Mouse (Mus musculus) heart, postnatal 0 days (tissue): ENCODE measurements around the gene Rbbp5.

Source experiments
- CTCF ChIP-seq: IDR thresholded peaks from 2 replicates; pipeline ENCODE4 v1.5.1; 2016; ENCODE audit warnings: antibody characterized with exemption, control low read depth, low read depth
- EP300 ChIP-seq: IDR thresholded peaks from 2 replicates; pipeline ENCODE4 v1.6.1; 2016; ENCODE audit warnings: antibody characterized with exemption, low read depth

DNA sequence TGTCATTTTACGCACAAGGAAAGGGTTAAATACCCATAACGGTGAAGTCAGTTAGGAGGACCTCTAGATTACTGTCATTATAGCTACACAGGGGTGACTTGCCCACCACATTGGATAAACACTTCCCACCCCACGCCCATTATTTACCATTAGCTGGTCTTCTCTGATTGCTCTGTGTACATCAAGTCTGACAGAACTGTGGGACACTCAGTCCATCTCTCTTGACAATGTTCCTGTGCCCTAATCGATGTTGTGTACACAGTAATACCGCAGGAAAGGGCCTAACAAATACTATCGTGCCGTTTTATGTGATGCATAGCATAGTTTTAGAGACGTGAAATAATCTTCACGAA is 614 bp upstream of the Rbbp5 start:
- TF ChIP-seq EP300 (no peak), CTCF (no peak; the same call in 1 of the 2 replicates)
